Mouse (Mus musculus): ENCODE results near the gene Cntnap2.

GRCm38 (mm10) chr6:46263171-46263570, 1204.0 kb downstream of the Cntnap2 start:
- no peak for TF ChIP-seq CTCF (conservative IDR thresholded peaks at IDR 0.05; ENCODE audit: low read length)
- no peak for TF ChIP-seq NANOG (IDR thresholded peaks at IDR 0.05; ENCODE audit: borderline replicate concordance, low read length)
